Mouse (Mus musculus) retina, embryonic 14.5 days (tissue): Measurements from ENCODE around the gene Mrm1.
"Not testable (repeated sequence)": the region's sequence is repeated elsewhere in the genome, so short reads cannot be mapped to it uniquely, and the experiment has no call there.

Experiments
- DNase-seq: peaks from one replicate; pipeline ENCODE4 v3.0.0-alpha.2; 2015; ENCODE audit warnings: low spot score

The Mrm1 gene

GRCm38 (mm10) chr11:84818961-84819692 lies at the start of gene Mrm1:
Mrm1 (minus strand) TSS chr11:84819515.
- DNase-seq = peak; percentile 96

- no peak for DNase-seq
Observed at GRCm38 (mm10) chr11:84868786-84869259, 49.5 kb upstream of the Mrm1 start.

GRCm38 (mm10) chr11:84867586-84867985 lies 48.3 kb upstream of the Mrm1 start:
- DNase-seq = no peak

- DNase-seq = no peak
Observed at GRCm38 (mm10) chr11:84865268-84865667, 46.0 kb upstream of the Mrm1 start.

GRCm38 (mm10) chr11:84855285-84855684 lies 36.0 kb upstream of the Mrm1 start:
- no peak for DNase-seq

- no peak for DNase-seq
Observed at GRCm38 (mm10) chr11:84847475-84848090, 28.3 kb upstream of the Mrm1 start.

- no peak for DNase-seq
Observed at GRCm38 (mm10) chr11:84846741-84847474, 27.6 kb upstream of the Mrm1 start.

- no peak for DNase-seq
Observed at GRCm38 (mm10) chr11:84839330-84839729, 20.0 kb upstream of the Mrm1 start.

- not testable (repeated sequence) for DNase-seq
Observed at GRCm38 (mm10) chr11:84829495-84829894, 10.2 kb upstream of the Mrm1 start.

- DNase-seq = peak; percentile 84
Observed at GRCm38 (mm10) chr11:84828516-84829399, 9.4 kb upstream of the Mrm1 start, which contains the start of gene Dhrs11. Dhrs11 (minus strand) TSS chr11:84828994.

GRCm38 (mm10) chr11:84827901-84828503 lies 8.7 kb upstream of the Mrm1 start:
- no peak for DNase-seq

GRCm38 (mm10) chr11:84827492-84827891 lies 8.2 kb upstream of the Mrm1 start:
- no peak for DNase-seq

GRCm38 (mm10) chr11:84826185-84826584 lies 6.9 kb upstream of the Mrm1 start:
- no peak for DNase-seq

- DNase-seq = no peak
Observed at GRCm38 (mm10) chr11:84825261-84825807, 6.0 kb upstream of the Mrm1 start.

- DNase-seq = no peak
Observed at GRCm38 (mm10) chr11:84823484-84823897, 4.2 kb upstream of the Mrm1 start.

- DNase-seq = no peak
Observed at GRCm38 (mm10) chr11:84822487-84822886, 3.2 kb upstream of the Mrm1 start.

GRCm38 (mm10) chr11:84821131-84821770 lies 1.9 kb upstream of the Mrm1 start:
- no peak for DNase-seq

GRCm38 (mm10) chr11:84818085-84818960 lies 992 bp downstream of the Mrm1 start:
- peak; percentile 91 for DNase-seq

GRCm38 (mm10) chr11:84817362-84817761 lies 2.0 kb downstream of the Mrm1 start:
- DNase-seq = no peak
